Mouse (Mus musculus) retina, embryonic 14.5 days (tissue): ENCODE data around the gene Setd4.

Experiments
- DNase-seq: peaks from one replicate; pipeline ENCODE4 v3.0.0-alpha.2; 2015; ENCODE audit warnings: low spot score

Gene Setd4

DNA sequence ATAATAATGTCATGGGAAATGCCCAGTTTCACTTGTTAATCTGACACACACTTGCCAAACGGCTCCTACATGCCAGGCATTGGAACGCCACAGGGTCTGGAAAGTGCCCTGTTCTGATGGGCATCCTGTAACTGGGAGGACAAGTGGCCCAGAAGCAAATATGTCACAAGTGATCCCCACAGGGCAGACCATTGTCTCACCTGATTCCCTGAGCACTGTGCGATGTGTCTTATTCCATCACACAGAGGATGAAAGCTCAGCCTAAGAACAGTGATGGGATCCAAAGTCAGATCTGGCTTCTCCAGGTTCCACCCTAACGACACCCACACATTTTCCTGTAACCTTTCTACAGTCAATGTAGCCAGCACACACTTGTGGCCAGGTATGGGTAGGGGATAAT lies 58.9 kb downstream of the Setd4 start:
- DNase-seq = no peak

GRCm38 (mm10) chr16:93543704-93544103 lies 60.2 kb downstream of the Setd4 start:
- DNase-seq = peak; percentile 94

GRCm38 (mm10) chr16:93539891-93540290 lies 64.0 kb downstream of the Setd4 start:
- no peak for DNase-seq

DNA sequence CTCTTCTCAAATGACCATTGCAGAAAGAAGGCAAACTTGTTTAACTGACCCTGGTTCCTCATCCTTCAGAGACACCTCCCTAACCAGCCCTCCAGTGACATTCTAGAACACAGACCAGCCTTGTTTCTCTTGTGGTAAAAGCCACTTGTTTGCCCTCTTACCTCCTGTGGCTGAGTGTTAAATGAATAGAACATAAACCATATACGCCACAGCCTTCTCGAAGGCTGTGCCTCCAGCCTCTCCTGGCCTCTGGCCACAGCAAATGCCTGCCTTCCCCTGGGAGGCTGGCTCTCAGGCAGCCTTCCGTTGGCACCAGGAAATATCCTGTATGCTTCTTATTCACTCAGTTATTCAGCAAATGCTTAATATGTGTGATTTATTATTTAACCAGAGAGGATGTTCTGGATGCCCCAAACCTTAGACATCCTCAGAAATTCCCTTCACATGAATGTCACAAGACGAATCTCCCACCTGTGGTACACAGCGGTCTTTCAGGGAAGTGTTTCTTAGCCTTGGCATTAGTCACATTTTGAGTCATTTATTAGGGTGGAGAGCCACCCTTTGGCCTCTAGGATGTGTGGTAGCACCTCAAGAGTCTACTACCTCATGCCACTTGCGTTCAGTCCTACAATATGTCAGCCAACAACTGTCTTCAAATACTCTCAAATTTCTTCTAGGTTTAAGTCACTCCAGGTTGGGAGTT lies 68.6 kb downstream of the Setd4 start:
- DNase-seq = no peak
